Mouse (Mus musculus): ENCODE data around the gene Cldn6. TPM values are rescaled to one million over a fixed set of nuclear protein-coding genes. Genes with fewer than 3 reads are reported as not detected.
A peak's percentile ranks its signal among the peaks of the same experiment; 100 is the strongest.

Cldn6 gene
- total and polyA plus RNA-seq, 2 experiments: 0.46 TPM; not detected in 1

- no peak for TF ChIP-seq CTCF (IDR thresholded peaks at IDR 0.05; ENCODE audit: low read depth, low read length)
- no peak overlapping the region for H3K9ac ChIP-seq (ENCODE audit: low read depth, low read length)
- no peaks in the 10 kb centered on the region for H3K36me3 ChIP-seq (ENCODE audit: control insufficient read depth, insufficient read depth, low read length)
- H3K27ac ChIP-seq (replicated peaks; ENCODE audit: insufficient read depth, low read depth, low read length): no peak overlapping the region
- WGBS: 75% methylated on average over 1 of the region's 1 CpGs
- no peaks in the 10 kb centered on the region for H3K79me2 ChIP-seq (ENCODE audit: control insufficient read depth, insufficient read depth, low read length)
- H3K4me3 ChIP-seq (ENCODE audit: insufficient read depth, low read depth, low read length): no peak overlapping the region
- no peaks in the 10 kb centered on the region for H3K4me1 ChIP-seq (ENCODE audit: control insufficient read depth, insufficient read depth, low read length)
- DNase-seq (ENCODE audit: extremely low read depth, low read depth, low spot score): no peak
- H3K27me3 ChIP-seq (ENCODE audit: control insufficient read depth, insufficient read depth, low read length): no peaks in the 10 kb centered on the region
Measured at GRCm38 (mm10) chr17:23719455-23719854, 40.4 kb downstream of the Cldn6 start.

DNA sequence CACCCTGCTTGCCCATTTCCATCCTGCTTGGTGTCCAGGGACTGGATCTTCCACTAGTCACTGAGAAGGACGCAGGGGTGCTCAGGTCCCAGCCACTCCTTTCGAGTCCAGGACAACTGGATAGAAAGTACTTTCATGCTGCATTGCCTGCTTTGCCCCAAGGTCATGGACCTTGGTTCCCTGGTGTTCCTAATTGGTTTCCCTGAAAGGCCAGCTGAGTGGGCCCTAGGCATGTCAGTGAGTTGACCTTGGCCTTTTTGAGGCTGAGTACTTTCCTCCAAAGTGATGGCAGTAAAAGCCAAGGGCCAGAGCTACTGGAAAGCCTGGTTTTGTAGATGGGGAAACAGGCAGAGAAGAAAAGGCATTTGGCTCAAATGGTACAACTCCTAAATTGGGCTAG lies 42.8 kb downstream of the Cldn6 start:
- H3K27ac ChIP-seq (replicated peaks; ENCODE audit: insufficient read depth, low read depth, low read length): no peak overlapping the region
- no peaks in the 10 kb centered on the region for H3K36me3 ChIP-seq (ENCODE audit: control insufficient read depth, insufficient read depth, low read length)
- no peaks in the 10 kb centered on the region for H3K27me3 ChIP-seq (ENCODE audit: control insufficient read depth, insufficient read depth, low read length)
- no peak overlapping the region for H3K4me3 ChIP-seq (ENCODE audit: insufficient read depth, low read depth, low read length)
- 0 out of 2 replicates have a peak, but pooled peaks cover 3% of the 10 kb centered on the region for H3K4me1 ChIP-seq (ENCODE audit: control insufficient read depth, insufficient read depth, low read length)
- WGBS: 66% methylated on average over 2 of the region's 2 CpGs
- no peak for DNase-seq (ENCODE audit: extremely low read depth, low read depth, low spot score)
- no peak overlapping the region for H3K9ac ChIP-seq (ENCODE audit: low read depth, low read length)
- no peaks in the 10 kb centered on the region for H3K79me2 ChIP-seq (ENCODE audit: control insufficient read depth, insufficient read depth, low read length)
- TF ChIP-seq CTCF (IDR thresholded peaks at IDR 0.05; ENCODE audit: low read depth, low read length): no peak
- no peak for TF ChIP-seq POLR2A (IDR thresholded peaks at IDR 0.05; ENCODE audit: extremely low read depth, insufficient read depth, low read length)

DNA sequence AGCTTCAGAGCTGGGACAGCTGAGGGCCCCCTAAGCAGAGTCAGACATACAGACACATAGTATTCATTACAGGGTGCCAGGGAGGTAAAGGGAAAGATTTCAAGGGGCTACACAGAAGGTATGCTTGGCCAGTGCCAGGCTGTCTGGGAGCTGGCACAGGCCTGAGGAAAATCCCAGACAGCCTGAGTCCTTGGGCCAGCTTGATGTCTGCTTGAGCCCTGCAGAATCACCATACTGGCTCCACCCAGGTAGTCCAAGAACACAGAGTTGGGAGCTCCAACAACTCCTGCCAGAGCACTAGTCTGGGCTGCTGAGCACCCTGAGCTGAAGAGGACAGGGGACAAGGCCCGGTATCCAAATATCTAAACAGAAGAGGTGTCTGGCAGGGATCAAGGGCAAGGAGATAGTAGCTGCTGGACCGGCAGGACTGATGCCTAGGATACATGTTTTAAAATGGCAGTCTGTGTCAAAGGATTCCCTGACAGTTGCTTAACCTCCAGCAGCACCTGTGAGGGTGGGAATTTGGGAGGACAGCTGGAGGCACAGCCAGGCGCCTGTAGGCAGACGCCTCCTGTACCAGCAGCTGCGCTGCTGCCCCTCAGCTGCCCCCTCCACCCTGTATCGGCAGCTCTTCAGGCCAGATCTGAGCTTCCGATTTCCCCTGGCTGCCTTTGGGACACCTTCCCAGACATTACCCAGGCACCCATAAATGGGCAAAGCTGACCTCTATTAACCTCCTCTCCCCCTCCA lies 43.5 kb downstream of the Cldn6 start, which contains the start of gene 1520401A03Rik:
Gene 1520401A03Rik, minus strand, starts transcription at position 408 of the 750 bp plus-strand sequence.
- Histone ChIP-seq H3K4me1 (ENCODE audit: control insufficient read depth, insufficient read depth, low read length) (0 out of 2 replicates have a peak, but pooled peaks cover 3% of the 10 kb centered on the region), H3K36me3 (ENCODE audit: control insufficient read depth, insufficient read depth, low read length) (no peaks in the 10 kb centered on the region), H3K27me3 (ENCODE audit: control insufficient read depth, insufficient read depth, low read length) (no peaks in the 10 kb centered on the region), H3K9ac (ENCODE audit: low read depth, low read length) (no peak within 1 kb of the TSS), H3K4me3 (ENCODE audit: insufficient read depth, low read depth, low read length) (no peak within 1 kb of the TSS), H3K79me2 (ENCODE audit: control insufficient read depth, insufficient read depth, low read length) (no peaks in the 10 kb centered on the region), H3K27ac (replicated peaks; ENCODE audit: insufficient read depth, low read depth, low read length) (no peak within 1 kb of the TSS)
- WGBS: 83% methylated on average over 7 of the region's 7 CpGs
- TF ChIP-seq CTCF (IDR thresholded peaks at IDR 0.05; ENCODE audit: low read depth, low read length) (no peak), POLR2A (IDR thresholded peaks at IDR 0.05; ENCODE audit: extremely low read depth, insufficient read depth, low read length) (no peak)
- no peak for DNase-seq (ENCODE audit: extremely low read depth, low read depth, low spot score)

- Histone ChIP-seq H3K79me2 (ENCODE audit: control insufficient read depth, insufficient read depth, low read length) (no peaks in the 10 kb centered on the region), H3K4me1 (ENCODE audit: control insufficient read depth, insufficient read depth, low read length) (0 out of 2 replicates have a peak, but pooled peaks cover 3% of the 10 kb centered on the region), H3K27ac (replicated peaks; ENCODE audit: insufficient read depth, low read depth, low read length) (no peak overlapping the region), H3K36me3 (ENCODE audit: control insufficient read depth, insufficient read depth, low read length) (no peaks in the 10 kb centered on the region), H3K9ac (ENCODE audit: low read depth, low read length) (peak overlapping the region; percentile 61; the same call in 1 of the 2 replicates), H3K4me3 (ENCODE audit: insufficient read depth, low read depth, low read length) (0 out of 2 replicates have a peak overlapping the region, but pooled peaks have one; percentile 76), H3K27me3 (ENCODE audit: control insufficient read depth, insufficient read depth, low read length) (no peaks in the 10 kb centered on the region)
- DNase-seq (ENCODE audit: extremely low read depth, low read depth, low spot score): no peak
- TF ChIP-seq CTCF (IDR thresholded peaks at IDR 0.05; ENCODE audit: low read depth, low read length) (no peak), POLR2A (IDR thresholded peaks at IDR 0.05; ENCODE audit: extremely low read depth, insufficient read depth, low read length) (no peak)
- WGBS: 51% methylated on average over 4 of the region's 4 CpGs
Measured at GRCm38 (mm10) chr17:23725477-23725876, 46.4 kb downstream of the Cldn6 start.

DNA sequence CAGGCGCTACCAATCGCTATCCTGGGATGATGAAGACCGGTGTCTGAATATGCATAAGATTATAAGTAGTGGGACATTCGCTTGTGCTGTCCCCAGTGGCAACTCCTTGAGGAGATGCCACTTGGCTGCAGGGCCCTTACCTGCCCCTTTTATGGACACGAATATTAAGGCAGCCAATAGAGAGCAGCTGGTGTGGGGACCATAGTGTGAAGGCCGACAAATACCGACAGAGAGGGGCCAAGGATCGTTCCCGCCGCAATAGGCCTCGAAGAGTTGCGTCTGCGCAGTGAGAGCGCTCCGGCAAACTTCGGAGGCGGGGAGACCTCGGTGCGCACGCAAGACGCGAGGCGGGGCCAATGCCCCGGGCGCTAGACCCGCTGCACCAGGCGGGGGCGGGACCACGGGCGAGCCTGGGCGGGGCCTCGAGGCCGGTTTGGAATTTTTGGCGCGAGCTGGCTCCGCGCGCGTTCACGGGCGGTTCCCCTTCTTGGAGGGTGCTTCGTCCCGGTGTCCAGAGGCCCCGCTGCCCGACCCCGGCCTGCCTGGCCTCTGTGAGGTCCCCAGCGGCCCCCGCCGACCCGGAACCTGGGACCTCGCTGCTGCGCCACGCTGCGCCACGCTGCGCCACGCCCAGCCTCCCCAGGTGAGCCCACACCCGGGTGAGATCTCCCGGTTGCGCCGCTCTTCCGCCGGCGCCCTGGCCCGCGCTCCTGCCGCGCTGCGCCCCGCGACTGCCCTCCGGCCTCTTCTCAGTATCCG lies 47.1 kb downstream of the Cldn6 start, which contains the start of gene Pkmyt1:
Gene Pkmyt1, plus strand, starts transcription at position 338 of the 759 bp plus-strand sequence.
- WGBS: 1% methylated on average over 73 of the region's 73 CpGs
- peak within 1 kb of the TSS; percentile 75 for H3K9ac ChIP-seq (ENCODE audit: low read depth, low read length)
- H3K79me2 ChIP-seq (ENCODE audit: control insufficient read depth, insufficient read depth, low read length): no peaks in the 10 kb centered on the region
- 0 out of 2 replicates have a peak, but pooled peaks cover 3% of the 10 kb centered on the region for H3K4me1 ChIP-seq (ENCODE audit: control insufficient read depth, insufficient read depth, low read length)
- DNase-seq (ENCODE audit: extremely low read depth, low read depth, low spot score): peak; percentile 73
- H3K4me3 ChIP-seq (ENCODE audit: insufficient read depth, low read depth, low read length): peak within 1 kb of the TSS; percentile 76
- H3K27ac ChIP-seq (replicated peaks; ENCODE audit: insufficient read depth, low read depth, low read length): peak within 1 kb of the TSS; percentile 39
- no peaks in the 10 kb centered on the region for H3K27me3 ChIP-seq (ENCODE audit: control insufficient read depth, insufficient read depth, low read length)
- H3K36me3 ChIP-seq (ENCODE audit: control insufficient read depth, insufficient read depth, low read length): no peaks in the 10 kb centered on the region
- TF ChIP-seq CTCF (IDR thresholded peaks at IDR 0.05; ENCODE audit: low read depth, low read length): 0 out of 2 replicates have a peak, but pooled peaks have one; percentile 8
- TF ChIP-seq POLR2A (IDR thresholded peaks at IDR 0.05; ENCODE audit: extremely low read depth, insufficient read depth, low read length): peak; percentile 53
